Mouse (Mus musculus) heart, embryonic 15.5 days (tissue): ENCODE measurements around the gene Vrtn. TPM values are rescaled to one million over a fixed set of nuclear protein-coding genes. Genes with fewer than 3 reads are reported as not detected.

ENCODE experiments used
- ATAC-seq: fragments of 200-750 bp; cut with Nextera tagmentation; replicated peaks from 2 replicates; pipeline ENCODE4 v1.8.0; 2017; ENCODE audit warnings: low read depth, moderate TSS enrichment; ENCODE audit not compliant: insufficient number of reproducible peaks, insufficient read depth, low FRiP score
- H3K27ac ChIP-seq: fragments of 300-500 bp; sonication (generic); 2 replicates; pipeline ENCODE4 v1.5.1; 2015; ENCODE audit warnings: mild to moderate bottlenecking, inconsistent platforms
- H3K27me3 ChIP-seq: fragments of 300-500 bp; sonication (generic); 2 replicates; pipeline ENCODE4 v1.6.1; 2015; ENCODE audit warnings: inconsistent platforms
- H3K36me3 ChIP-seq: fragments of 300-500 bp; sonication (generic); 2 replicates; pipeline ENCODE4 v1.6.1; 2015; ENCODE audit warnings: mild to moderate bottlenecking, inconsistent platforms
- H3K4me1 ChIP-seq: fragments of 300-500 bp; sonication (generic); replicated peaks from 2 replicates; pipeline ENCODE4 v1.6.1; 2015; ENCODE audit warnings: inconsistent platforms
- H3K4me2 ChIP-seq: fragments of 300-500 bp; sonication (generic); 2 replicates; pipeline ENCODE4 v1.6.1; 2015; ENCODE audit warnings: inconsistent platforms, mild to moderate bottlenecking, moderate library complexity
- H3K4me3 ChIP-seq: fragments of 300-500 bp; sonication (generic); 2 replicates; pipeline ENCODE4 v1.5.1; 2015; ENCODE audit warnings: mild to moderate bottlenecking, inconsistent platforms
- H3K9ac ChIP-seq: fragments of 300-500 bp; sonication (generic); 2 replicates; pipeline ENCODE4 v1.6.1; 2015; ENCODE audit warnings: mild to moderate bottlenecking, inconsistent platforms
- H3K9me3 ChIP-seq: fragments of 300-500 bp; sonication (generic); replicated peaks from 2 replicates; pipeline ENCODE4 v1.6.1; 2016; ENCODE audit warnings: inconsistent platforms
- WGBS: fragments of 180-500 bp; shearing (Covaris S2); methylation state at CpG from one replicate; pipeline ENCODE4 v1.1.7; 2015; ENCODE audit warnings: mixed read lengths; 5-methylcytosine and 5-hydroxymethylcytosine counted together
- polyA plus RNA-seq: library from polyadenylated mRNA; unstranded; fragments of >200 nt; fragmentation: Nextera tagmentation; extraction: Ambion mirVana; gene quantifications from 2 replicates; pipeline ENCODE4 v1.2.1, GENCODE M21; 2015

Vrtn gene
- polyA plus RNA-seq, 1 experiment from 2014 or later = not detected

DNA sequence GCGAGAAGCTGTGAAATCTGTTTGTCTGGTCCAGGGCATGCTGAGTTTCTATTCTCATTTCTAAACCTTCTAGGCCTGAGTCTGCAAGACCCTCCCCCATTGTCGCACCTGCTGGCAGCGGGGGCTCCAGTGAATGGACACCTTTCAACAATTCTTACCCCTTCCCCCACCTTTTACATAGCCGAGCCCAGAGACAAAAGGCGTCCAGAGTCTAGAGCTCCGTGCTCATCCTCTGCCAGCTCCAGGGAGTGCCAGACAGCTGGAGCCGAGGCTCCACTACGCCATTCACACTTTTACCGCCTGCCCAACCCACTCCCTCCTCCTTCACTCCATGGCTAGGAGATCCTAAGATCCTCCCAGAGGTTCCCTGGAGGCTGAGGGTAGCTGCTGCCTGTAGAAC, 15.7 kb upstream of the Vrtn start:
- no peak overlapping the region for H3K4me3 ChIP-seq
- no peak for ATAC-seq

DNA sequence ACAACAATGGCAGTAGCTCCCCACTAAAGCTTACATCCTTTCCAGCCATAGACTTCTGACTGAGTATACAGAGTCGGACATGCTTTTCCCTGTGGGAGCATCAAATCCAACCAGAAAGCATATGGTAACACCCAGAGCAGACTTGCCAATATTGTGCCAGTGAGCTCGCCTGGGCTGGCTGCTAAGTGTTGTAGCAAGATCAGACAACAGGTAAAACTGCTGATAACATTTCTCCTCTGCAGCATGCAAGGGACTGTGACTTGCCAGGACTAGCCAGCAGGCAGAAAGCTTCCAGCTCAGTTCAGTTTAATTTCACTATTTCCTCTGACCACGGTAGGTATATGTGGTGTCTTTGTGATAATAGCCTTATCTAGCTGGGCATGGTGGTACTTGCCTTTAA, 9.0 kb upstream of the Vrtn start:
- Histone ChIP-seq H3K4me3 (no peak overlapping the region), H3K4me1 (no peaks in the 10 kb centered on the region), H3K4me2 (no peak overlapping the region), H3K36me3 (no peaks in the 10 kb centered on the region), H3K9ac (no peak overlapping the region), H3K27ac (no peak overlapping the region), H3K27me3 (no peaks in the 10 kb centered on the region), H3K9me3 (no peaks in the 10 kb centered on the region)
- 51% methylated on average over 3 of the region's 3 CpGs for WGBS
- no peak for ATAC-seq

More for the DNA sequence above, 15.7 kb upstream of the Vrtn start:
- Histone ChIP-seq H3K9me3 (no peaks in the 10 kb centered on the region), H3K4me2 (peak overlapping the region; percentile 36; the same call in 1 of the 2 replicates), H3K27ac (no peak overlapping the region), H3K36me3 (no peaks in the 10 kb centered on the region), H3K9ac (no peak overlapping the region), H3K4me1 (peaks cover 4% of the 10 kb centered on the region; the same call in 1 of the 2 replicates), H3K27me3 (peaks cover 25% of the 10 kb centered on the region)
- 8% methylated on average over 9 of the region's 9 CpGs for WGBS

DNA sequence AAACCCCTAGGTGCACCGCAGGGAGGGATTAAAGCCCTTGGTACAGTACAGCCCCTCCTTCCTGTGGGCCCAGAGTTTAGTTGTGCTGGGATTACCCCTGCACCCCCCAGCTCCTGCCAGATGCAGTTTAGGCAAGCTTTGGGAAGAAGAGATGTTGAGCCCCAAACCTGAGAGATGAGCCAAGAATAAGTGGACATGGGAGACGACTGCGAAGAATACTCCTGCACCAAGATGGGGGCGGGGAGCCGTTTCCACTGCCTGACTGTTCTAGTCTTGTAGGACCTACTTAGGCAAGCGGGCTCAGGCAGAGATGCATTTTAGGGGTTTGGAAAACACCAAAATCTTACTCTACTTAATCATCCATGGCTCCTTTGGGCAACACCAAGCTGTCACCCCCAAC, 566 bp upstream of the Vrtn start:
- Histone ChIP-seq H3K36me3 (no peaks in the 10 kb centered on the region), H3K9me3 (no peaks in the 10 kb centered on the region), H3K4me2 (no peak overlapping the region), H3K9ac (no peak overlapping the region), H3K4me3 (no peak overlapping the region), H3K27me3 (peaks cover 55% of the 10 kb centered on the region), H3K4me1 (peaks cover 9% of the 10 kb centered on the region; the same call in 1 of the 2 replicates), H3K27ac (no peak overlapping the region)
- WGBS = 14% methylated on average over 6 of the region's 6 CpGs
- ATAC-seq = no peak

DNA sequence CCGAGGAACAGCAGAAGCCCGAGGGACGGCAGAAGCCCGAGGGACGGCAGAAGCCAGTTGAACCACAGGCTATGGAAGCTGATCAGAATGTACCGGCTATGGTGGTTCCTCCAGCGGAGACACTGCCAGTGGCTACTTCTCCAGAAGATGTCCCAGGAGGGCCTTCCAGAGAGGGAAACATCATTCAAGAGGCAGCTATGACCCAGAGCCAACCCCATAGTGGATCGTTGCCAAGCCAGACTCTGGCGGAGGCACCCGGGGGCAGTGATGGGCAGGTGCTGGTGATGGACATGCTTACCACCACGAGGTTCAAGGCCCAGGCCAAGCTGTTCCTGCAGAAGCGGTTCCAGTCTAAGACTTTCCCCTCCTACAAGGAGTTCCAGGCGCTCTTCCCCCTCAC, 9.4 kb downstream of the Vrtn start:
- no peak overlapping the region for H3K4me2 ChIP-seq
- H3K9ac ChIP-seq = no peak overlapping the region
- no peaks in the 10 kb centered on the region for H3K36me3 ChIP-seq
- H3K27me3 ChIP-seq = peaks cover 21% of the 10 kb centered on the region
- no peaks in the 10 kb centered on the region for H3K4me1 ChIP-seq
- no peak overlapping the region for H3K27ac ChIP-seq
- H3K9me3 ChIP-seq = no peaks in the 10 kb centered on the region
- no peak for ATAC-seq
- 80% methylated on average over 13 of the region's 13 CpGs for WGBS
- no peak overlapping the region for H3K4me3 ChIP-seq

DNA sequence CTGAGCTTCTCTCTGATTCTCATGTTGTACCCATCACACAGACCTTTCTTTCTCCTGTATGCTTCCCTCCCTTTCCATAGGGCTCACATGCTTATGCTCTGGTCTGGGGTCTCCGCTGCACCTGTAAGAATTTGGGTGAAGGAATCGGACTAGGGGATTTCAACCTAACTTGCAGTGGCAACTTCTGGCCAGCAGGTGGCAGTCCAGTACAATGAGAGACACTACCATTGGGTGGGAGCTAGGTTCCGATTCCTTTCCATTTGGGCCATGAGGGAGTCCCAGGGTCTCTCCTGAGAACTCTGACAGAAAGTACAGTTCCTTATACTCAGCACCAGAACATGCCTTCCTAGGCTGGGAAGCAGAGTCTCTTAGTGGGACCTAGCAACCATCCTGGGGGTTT, 13.1 kb downstream of the Vrtn start:
- Histone ChIP-seq H3K4me3 (no peak overlapping the region), H3K4me1 (no peaks in the 10 kb centered on the region), H3K36me3 (no peaks in the 10 kb centered on the region), H3K4me2 (no peak overlapping the region), H3K27me3 (peaks cover 21% of the 10 kb centered on the region), H3K9ac (no peak overlapping the region), H3K27ac (no peak overlapping the region), H3K9me3 (no peaks in the 10 kb centered on the region)
- WGBS = 24% methylated on average over 3 of the region's 3 CpGs
- no peak for ATAC-seq

GRCm38 (mm10) chr12:84670555-84670954, 29.7 kb downstream of the Vrtn start:
- H3K27me3 ChIP-seq = peaks cover 9% of the 10 kb centered on the region
- 86% methylated on average over 3 of the region's 3 CpGs for WGBS
- no peak overlapping the region for H3K4me3 ChIP-seq
- H3K9ac ChIP-seq = no peak overlapping the region
- ATAC-seq = no peak
- no peak overlapping the region for H3K27ac ChIP-seq
- no peak overlapping the region for H3K4me2 ChIP-seq
- no peaks in the 10 kb centered on the region for H3K4me1 ChIP-seq
- no peaks in the 10 kb centered on the region for H3K36me3 ChIP-seq
- H3K9me3 ChIP-seq = no peaks in the 10 kb centered on the region

DNA sequence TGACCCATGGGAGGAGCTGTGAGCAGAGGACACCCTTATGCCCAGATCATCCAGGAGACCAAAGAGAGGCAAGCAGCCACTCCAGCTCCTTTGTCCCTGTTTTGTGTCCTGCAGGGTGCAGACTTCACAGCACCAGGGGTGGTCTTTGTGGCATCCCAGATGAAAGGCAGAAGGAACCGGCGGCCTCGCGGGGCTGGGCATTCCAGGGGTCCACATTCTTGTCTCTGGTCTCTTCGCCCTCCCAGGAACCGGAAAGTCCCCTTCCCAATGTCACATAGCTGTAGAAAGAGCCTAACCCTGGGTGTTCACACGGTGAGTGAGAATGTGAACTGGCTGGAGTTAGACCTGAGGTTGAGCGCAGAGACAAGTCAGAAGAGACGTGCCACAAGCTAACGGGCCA, 30.8 kb downstream of the Vrtn start:
- peaks cover 9% of the 10 kb centered on the region for H3K27me3 ChIP-seq
- 19% methylated on average over 10 of the region's 10 CpGs for WGBS
- no peak overlapping the region for H3K9ac ChIP-seq
- no peaks in the 10 kb centered on the region for H3K9me3 ChIP-seq
- no peaks in the 10 kb centered on the region for H3K4me1 ChIP-seq
- H3K36me3 ChIP-seq = no peaks in the 10 kb centered on the region
- H3K4me3 ChIP-seq = no peak overlapping the region
- no peak overlapping the region for H3K4me2 ChIP-seq
- ATAC-seq = no peak
- H3K27ac ChIP-seq = no peak overlapping the region

- ATAC-seq = no peak
These were observed 34.1 kb downstream of the Vrtn start for GRCm38 (mm10) chr12:84674666-84675526.

GRCm38 (mm10) chr12:84676011-84676410, 35.2 kb downstream of the Vrtn start:
- H3K4me1 ChIP-seq = no peaks in the 10 kb centered on the region
- H3K27me3 ChIP-seq = peaks cover 19% of the 10 kb centered on the region
- no peak for ATAC-seq
- H3K36me3 ChIP-seq = no peaks in the 10 kb centered on the region
- no peak overlapping the region for H3K9ac ChIP-seq
- 85% methylated on average over 3 of the region's 3 CpGs for WGBS
- H3K27ac ChIP-seq = no peak overlapping the region
- H3K4me3 ChIP-seq = no peak overlapping the region
- H3K9me3 ChIP-seq = no peaks in the 10 kb centered on the region
- H3K4me2 ChIP-seq = no peak overlapping the region

More at GRCm38 (mm10) chr12:84674666-84675526, 34.1 kb downstream of the Vrtn start:
- Histone ChIP-seq H3K9ac (no peak overlapping the region), H3K27me3 (peaks cover 9% of the 10 kb centered on the region), H3K4me3 (no peak overlapping the region), H3K4me1 (no peaks in the 10 kb centered on the region), H3K9me3 (no peaks in the 10 kb centered on the region), H3K36me3 (no peaks in the 10 kb centered on the region), H3K4me2 (peak overlapping the region; percentile 21; the same call in 1 of the 2 replicates), H3K27ac (no peak overlapping the region)
- WGBS = 37% methylated on average over 14 of the region's 14 CpGs

GRCm38 (mm10) chr12:84684569-84684968, 43.8 kb downstream of the Vrtn start:
- Histone ChIP-seq H3K27ac (no peak overlapping the region), H3K4me1 (no peaks in the 10 kb centered on the region), H3K36me3 (no peaks in the 10 kb centered on the region), H3K9me3 (no peaks in the 10 kb centered on the region), H3K27me3 (peaks cover 25% of the 10 kb centered on the region), H3K4me2 (no peak overlapping the region), H3K9ac (no peak overlapping the region), H3K4me3 (no peak overlapping the region)
- ATAC-seq = no peak
- WGBS = 61% methylated on average over 7 of the region's 7 CpGs

GRCm38 (mm10) chr12:84686176-84686575, 45.4 kb downstream of the Vrtn start:
- Histone ChIP-seq H3K4me1 (no peaks in the 10 kb centered on the region), H3K36me3 (no peaks in the 10 kb centered on the region), H3K4me3 (no peak overlapping the region), H3K9me3 (no peaks in the 10 kb centered on the region), H3K27ac (no peak overlapping the region), H3K4me2 (no peak overlapping the region), H3K27me3 (peaks cover 23% of the 10 kb centered on the region), H3K9ac (no peak overlapping the region)
- no peak for ATAC-seq
- WGBS = 55% methylated on average over 4 of the region's 4 CpGs

- 82% methylated on average over 4 of the region's 4 CpGs for WGBS
- no peaks in the 10 kb centered on the region for H3K36me3 ChIP-seq
- no peak for ATAC-seq
- no peak overlapping the region for H3K27ac ChIP-seq
- H3K4me1 ChIP-seq = no peaks in the 10 kb centered on the region
- no peak overlapping the region for H3K4me2 ChIP-seq
- H3K27me3 ChIP-seq = peaks cover 19% of the 10 kb centered on the region
- no peak overlapping the region for H3K9ac ChIP-seq
- H3K9me3 ChIP-seq = no peaks in the 10 kb centered on the region
- H3K4me3 ChIP-seq = no peak overlapping the region
These were observed 46.7 kb downstream of the Vrtn start for GRCm38 (mm10) chr12:84687531-84687930.
